Mouse (Mus musculus): ENCODE results near the gene Kcnk7. TPM values are rescaled to one million over a fixed set of nuclear protein-coding genes. Genes with fewer than 3 reads are reported as not detected.

The Kcnk7 gene
- polyA plus RNA-seq, 1 experiment from 2014 or later, result not detected

GRCm38 (mm10) chr19:5740320-5741317, 36.5 kb downstream of the Kcnk7 start, which contains the start of gene Ltbp3:
Gene Ltbp3 (plus strand): TSS chr19:5740904.
- WGBS, result 18% methylated on average over 13 of the region's 14 CpGs
- H3K27ac ChIP-seq (ENCODE audit: low read depth, low read length), result peak within 1 kb of the TSS; percentile 73
- peaks cover 18% of the 10 kb centered on the region; the same call in 1 of the 2 replicates for H3K4me1 ChIP-seq (ENCODE audit: control insufficient read depth, insufficient read depth, low read length)
- H3K4me2 ChIP-seq (ENCODE audit: low read depth, low read length), result peak within 1 kb of the TSS; percentile 98
- no peaks in the 10 kb centered on the region for H3K9me3 ChIP-seq (ENCODE audit: control insufficient read depth, low read length)
- peaks cover 14% of the 10 kb centered on the region for H3K27me3 ChIP-seq (ENCODE audit: control insufficient read depth, insufficient read depth, low read length)
- ATAC-seq (ENCODE audit: low read depth), result peak; percentile 68; the same call in 1 of the 2 replicates
- peak within 1 kb of the TSS; percentile 59 for H3K4me3 ChIP-seq (ENCODE audit: low read depth, low read length)
- H3K36me3 ChIP-seq (ENCODE audit: control insufficient read depth, insufficient read depth, low read length), result no peaks in the 10 kb centered on the region
- peak within 1 kb of the TSS; percentile 81 for H3K9ac ChIP-seq (replicated peaks; ENCODE audit: low read depth, low read length)

GRCm38 (mm10) chr19:5741641-5742240, 37.6 kb downstream of the Kcnk7 start:
- H3K27ac ChIP-seq (ENCODE audit: low read depth, low read length), result peak overlapping the region; percentile 73
- peak overlapping the region; percentile 59 for H3K4me3 ChIP-seq (ENCODE audit: low read depth, low read length)
- WGBS, result 0% methylated on average over 48 of the region's 55 CpGs
- peak; percentile 72 for ATAC-seq (ENCODE audit: low read depth)
- H3K9me3 ChIP-seq (ENCODE audit: control insufficient read depth, low read length), result no peaks in the 10 kb centered on the region
- peaks cover 14% of the 10 kb centered on the region for H3K27me3 ChIP-seq (ENCODE audit: control insufficient read depth, insufficient read depth, low read length)
- H3K9ac ChIP-seq (replicated peaks; ENCODE audit: low read depth, low read length), result peak overlapping the region; percentile 81
- peaks cover 24% of the 10 kb centered on the region; the same call in 1 of the 2 replicates for H3K4me1 ChIP-seq (ENCODE audit: control insufficient read depth, insufficient read depth, low read length)
- peak overlapping the region; percentile 98 for H3K4me2 ChIP-seq (ENCODE audit: low read depth, low read length)
- H3K36me3 ChIP-seq (ENCODE audit: control insufficient read depth, insufficient read depth, low read length), result no peaks in the 10 kb centered on the region

- ATAC-seq (ENCODE audit: low read depth), result peak; percentile 35
- peak overlapping the region; percentile 98 for H3K4me2 ChIP-seq (ENCODE audit: low read depth, low read length)
- peak overlapping the region; percentile 73 for H3K27ac ChIP-seq (ENCODE audit: low read depth, low read length)
- H3K4me1 ChIP-seq (ENCODE audit: control insufficient read depth, insufficient read depth, low read length), result peaks cover 24% of the 10 kb centered on the region; the same call in 1 of the 2 replicates
- peak overlapping the region; percentile 59 for H3K4me3 ChIP-seq (ENCODE audit: low read depth, low read length)
- no peaks in the 10 kb centered on the region for H3K36me3 ChIP-seq (ENCODE audit: control insufficient read depth, insufficient read depth, low read length)
- H3K9me3 ChIP-seq (ENCODE audit: control insufficient read depth, low read length), result no peaks in the 10 kb centered on the region
- peak overlapping the region; percentile 81 for H3K9ac ChIP-seq (replicated peaks; ENCODE audit: low read depth, low read length)
- whole genome bisulfite sequencing, result under 1% methylated on average over 32 of the region's 32 CpGs
- H3K27me3 ChIP-seq (ENCODE audit: control insufficient read depth, insufficient read depth, low read length), result peaks cover 14% of the 10 kb centered on the region
Measured at GRCm38 (mm10) chr19:5742241-5742641, 38.1 kb downstream of the Kcnk7 start.

GRCm38 (mm10) chr19:5743576-5743975, 39.4 kb downstream of the Kcnk7 start:
- ATAC-seq (ENCODE audit: low read depth), result no peak
- peaks cover 17% of the 10 kb centered on the region for H3K27me3 ChIP-seq (ENCODE audit: control insufficient read depth, insufficient read depth, low read length)
- no peaks in the 10 kb centered on the region for H3K9me3 ChIP-seq (ENCODE audit: control insufficient read depth, low read length)
- no peak overlapping the region for H3K27ac ChIP-seq (ENCODE audit: low read depth, low read length)
- H3K4me3 ChIP-seq (ENCODE audit: low read depth, low read length), result no peak overlapping the region
- peak overlapping the region; percentile 3; the same call in 1 of the 2 replicates for H3K4me2 ChIP-seq (ENCODE audit: low read depth, low read length)
- no peak overlapping the region for H3K9ac ChIP-seq (replicated peaks; ENCODE audit: low read depth, low read length)
- H3K4me1 ChIP-seq (ENCODE audit: control insufficient read depth, insufficient read depth, low read length), result peaks cover 24% of the 10 kb centered on the region; the same call in 1 of the 2 replicates
- H3K36me3 ChIP-seq (ENCODE audit: control insufficient read depth, insufficient read depth, low read length), result no peaks in the 10 kb centered on the region
- WGBS, result 45% methylated on average over 5 of the region's 5 CpGs

GRCm38 (mm10) chr19:5745756-5746710, 41.9 kb downstream of the Kcnk7 start:
- Histone ChIP-seq H3K4me3 (ENCODE audit: low read depth, low read length) (peak overlapping the region; percentile 15; the same call in 1 of the 2 replicates), H3K9me3 (ENCODE audit: control insufficient read depth, low read length) (no peaks in the 10 kb centered on the region), H3K9ac (replicated peaks; ENCODE audit: low read depth, low read length) (peak overlapping the region; percentile 46), H3K27ac (ENCODE audit: low read depth, low read length) (no peak overlapping the region), H3K4me1 (ENCODE audit: control insufficient read depth, insufficient read depth, low read length) (peaks cover 19% of the 10 kb centered on the region; the same call in 1 of the 2 replicates), H3K36me3 (ENCODE audit: control insufficient read depth, insufficient read depth, low read length) (no peaks in the 10 kb centered on the region), H3K27me3 (ENCODE audit: control insufficient read depth, insufficient read depth, low read length) (peaks cover 31% of the 10 kb centered on the region), H3K4me2 (ENCODE audit: low read depth, low read length) (peak overlapping the region; percentile 42)
- 6% methylated on average over 31 of the region's 36 CpGs for WGBS
- no peak for ATAC-seq (ENCODE audit: low read depth)

GRCm38 (mm10) chr19:5746907-5747363, 42.8 kb downstream of the Kcnk7 start:
- Histone ChIP-seq H3K4me1 (ENCODE audit: control insufficient read depth, insufficient read depth, low read length) (peaks cover 12% of the 10 kb centered on the region; the same call in 1 of the 2 replicates), H3K27ac (ENCODE audit: low read depth, low read length) (no peak overlapping the region), H3K27me3 (ENCODE audit: control insufficient read depth, insufficient read depth, low read length) (peaks cover 36% of the 10 kb centered on the region), H3K4me3 (ENCODE audit: low read depth, low read length) (no peak overlapping the region), H3K4me2 (ENCODE audit: low read depth, low read length) (no peak overlapping the region), H3K9ac (replicated peaks; ENCODE audit: low read depth, low read length) (no peak overlapping the region), H3K36me3 (ENCODE audit: control insufficient read depth, insufficient read depth, low read length) (no peaks in the 10 kb centered on the region), H3K9me3 (ENCODE audit: control insufficient read depth, low read length) (no peaks in the 10 kb centered on the region)
- no peak; the same call in 1 of the 2 replicates for ATAC-seq (ENCODE audit: low read depth)
- WGBS, result 21% methylated on average over 12 of the region's 12 CpGs

GRCm38 (mm10) chr19:5749476-5749875, 45.3 kb downstream of the Kcnk7 start:
- no peak overlapping the region for H3K9ac ChIP-seq (replicated peaks; ENCODE audit: low read depth, low read length)
- peaks cover 10% of the 10 kb centered on the region; the same call in 1 of the 2 replicates for H3K4me1 ChIP-seq (ENCODE audit: control insufficient read depth, insufficient read depth, low read length)
- no peak overlapping the region for H3K4me3 ChIP-seq (ENCODE audit: low read depth, low read length)
- no peak overlapping the region for H3K4me2 ChIP-seq (ENCODE audit: low read depth, low read length)
- peaks cover 37% of the 10 kb centered on the region for H3K27me3 ChIP-seq (ENCODE audit: control insufficient read depth, insufficient read depth, low read length)
- 80% methylated on average over 6 of the region's 6 CpGs for WGBS
- H3K9me3 ChIP-seq (ENCODE audit: control insufficient read depth, low read length), result no peaks in the 10 kb centered on the region
- H3K27ac ChIP-seq (ENCODE audit: low read depth, low read length), result no peak overlapping the region
- ATAC-seq (ENCODE audit: low read depth), result no peak
- H3K36me3 ChIP-seq (ENCODE audit: control insufficient read depth, insufficient read depth, low read length), result no peaks in the 10 kb centered on the region

GRCm38 (mm10) chr19:5750951-5751350, 46.8 kb downstream of the Kcnk7 start:
- no peaks in the 10 kb centered on the region for H3K36me3 ChIP-seq (ENCODE audit: control insufficient read depth, insufficient read depth, low read length)
- 6% methylated on average over 22 of the region's 22 CpGs for WGBS
- no peak overlapping the region for H3K4me3 ChIP-seq (ENCODE audit: low read depth, low read length)
- no peak for ATAC-seq (ENCODE audit: low read depth)
- peak overlapping the region; percentile 18; the same call in 1 of the 2 replicates for H3K9ac ChIP-seq (replicated peaks; ENCODE audit: low read depth, low read length)
- no peaks in the 10 kb centered on the region for H3K9me3 ChIP-seq (ENCODE audit: control insufficient read depth, low read length)
- peaks cover 3% of the 10 kb centered on the region; the same call in 1 of the 2 replicates for H3K4me1 ChIP-seq (ENCODE audit: control insufficient read depth, insufficient read depth, low read length)
- H3K4me2 ChIP-seq (ENCODE audit: low read depth, low read length), result no peak overlapping the region
- H3K27me3 ChIP-seq (ENCODE audit: control insufficient read depth, insufficient read depth, low read length), result peaks cover 28% of the 10 kb centered on the region
- no peak overlapping the region for H3K27ac ChIP-seq (ENCODE audit: low read depth, low read length)

All from neural tube, embryonic 14.5 days (tissue).